9 mouse cellular contexts compared by ENCODE assay signal in the genomic region with DNA sequence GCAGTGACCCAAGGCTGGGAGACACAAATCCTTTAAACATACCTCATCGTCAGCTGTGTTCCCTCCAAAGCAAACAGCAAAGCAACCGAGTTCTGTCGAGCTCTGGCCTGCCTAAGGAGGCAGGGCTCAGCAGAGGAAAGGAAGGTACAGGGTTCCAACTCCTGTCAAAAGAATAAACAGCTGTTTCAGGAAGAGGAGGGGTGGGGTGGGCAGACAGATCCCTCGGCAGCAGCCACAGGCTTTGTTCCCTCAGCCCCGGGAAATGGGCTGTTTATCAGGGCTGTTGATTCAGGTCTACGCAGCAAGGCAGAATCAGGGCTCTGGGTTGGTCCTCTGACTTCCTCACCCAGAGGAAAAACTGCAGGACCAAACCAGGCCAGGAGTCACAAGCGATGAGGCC. TPM values are rescaled to one million over a fixed set of nuclear protein-coding genes. Genes with fewer than 3 reads are reported as not detected.
DNase-seq lines count a peak whose midpoint lies in the region; ATAC-seq and TF ChIP-seq lines count a peak whose summit lies in the region.
"Had no signal": no experiment of that assay in that cellular context is flagged by ENCODE, and none has a peak within 500 bp of the region (broad histone marks: within the 10 kb centered on the region; RNA-seq: fewer than 3 reads in every experiment).

No protein-coding gene starts in this region.

- TF ChIP-seq CTCF in small intestine, adult 2 months (IDR thresholded peaks at IDR 0.05; ENCODE audit: extremely low read depth, insufficient read length, insufficient replicate concordance, low read depth, low read length): no peak
- no peak for TF ChIP-seq CTCF in forebrain, postnatal 0 days (IDR thresholded peaks at IDR 0.05; ENCODE audit: low read depth)

- 0 out of 2 replicates have a peak, but pooled peaks cover 3% of the 10 kb centered on the region for H3K4me1 ChIP-seq in hindbrain, embryonic 15.5 days (replicated peaks)
- peaks cover 11% of the 10 kb centered on the region for H3K4me1 ChIP-seq in hindbrain, embryonic 13.5 days (replicated peaks)
- H3K4me1 ChIP-seq in limb, embryonic 13.5 days: peaks cover 42% of the 10 kb centered on the region
- H3K4me1 ChIP-seq in small intestine, adult 2 months (ENCODE audit: control insufficient read depth, insufficient read depth, insufficient read length, low read length): peaks cover 5% of the 10 kb centered on the region; the same call in 1 of the 2 replicates
- H3K4me1 ChIP-seq in forebrain, postnatal 0 days (ENCODE audit: insufficient read depth): no peaks in the 10 kb centered on the region
- H3K4me1 ChIP-seq: midbrain, embryonic 12.5 days had no signal

- peak; percentile 50 to 55 for DNase-seq in heart, postnatal 10 days
- DNase-seq in forebrain, postnatal 0 days: no peak
- no peak for DNase-seq in cerebellum, postnatal 14 days
- DNase-seq in thymus, postnatal 14 days: no peak

- H3K4me3 ChIP-seq in hindbrain, embryonic 15.5 days: no peak overlapping the region
- H3K4me3 ChIP-seq in hindbrain, embryonic 13.5 days: no peak overlapping the region
- H3K4me3 ChIP-seq in limb, embryonic 13.5 days: 0 out of 2 replicates have a peak overlapping the region, but pooled peaks have one; percentile 3
- peak overlapping the region; percentile 5 for H3K4me3 ChIP-seq in small intestine, adult 2 months (ENCODE audit: low read depth, low read length)
- no peak overlapping the region for H3K4me3 ChIP-seq in forebrain, postnatal 0 days (ENCODE audit: low read depth, low read length)
- H3K4me3 ChIP-seq: midbrain, embryonic 12.5 days had no signal

- H3K27ac ChIP-seq in hindbrain, embryonic 15.5 days (replicated peaks): peak overlapping the region; percentile 36; the same call in 1 of the 2 replicates
- no peak overlapping the region for H3K27ac ChIP-seq in hindbrain, embryonic 13.5 days
- peak overlapping the region; percentile 10; the same call in 1 of the 2 replicates for H3K27ac ChIP-seq in limb, embryonic 13.5 days
- peak overlapping the region; percentile 37; the same call in 1 of the 2 replicates for H3K27ac ChIP-seq in small intestine, adult 2 months (ENCODE audit: insufficient read depth, low read depth, low read length)
- no peak overlapping the region for H3K27ac ChIP-seq in forebrain, postnatal 0 days (ENCODE audit: low read depth, low read length)
- H3K27ac ChIP-seq: midbrain, embryonic 12.5 days had no signal

- no peak for TF ChIP-seq POLR2A in small intestine, adult 2 months (IDR thresholded peaks at IDR 0.05; ENCODE audit: low read depth, low read length)

- intact Hi-C loops in heart, postnatal 10 days (cut with DNase I): loop anchor here (2.0 to 5.0 kb wide), 3 partner anchors 14 to 80 kb away; no protein-coding TSS in a partner anchor

- H3K9ac ChIP-seq in hindbrain, embryonic 15.5 days: no peak overlapping the region
- no peak overlapping the region for H3K9ac ChIP-seq in hindbrain, embryonic 13.5 days
- no peak overlapping the region for H3K9ac ChIP-seq in limb, embryonic 13.5 days
- H3K9ac ChIP-seq in forebrain, postnatal 0 days: no peak overlapping the region
- H3K9ac ChIP-seq: midbrain, embryonic 12.5 days had no signal

- no peaks in the 10 kb centered on the region for H3K36me3 ChIP-seq in hindbrain, embryonic 15.5 days
- no peaks in the 10 kb centered on the region for H3K36me3 ChIP-seq in hindbrain, embryonic 13.5 days
- H3K36me3 ChIP-seq in limb, embryonic 13.5 days: no peaks in the 10 kb centered on the region
- no peaks in the 10 kb centered on the region for H3K36me3 ChIP-seq in small intestine, adult 2 months (ENCODE audit: control insufficient read depth, insufficient read depth, low read length)
- H3K36me3 ChIP-seq in forebrain, postnatal 0 days (ENCODE audit: insufficient read depth): no peaks in the 10 kb centered on the region
- H3K36me3 ChIP-seq: midbrain, embryonic 12.5 days had no signal

- H3K4me2 ChIP-seq in hindbrain, embryonic 15.5 days: 0 out of 2 replicates have a peak overlapping the region, but pooled peaks have one; percentile 7
- H3K4me2 ChIP-seq in hindbrain, embryonic 13.5 days: no peak overlapping the region
- H3K4me2 ChIP-seq in limb, embryonic 13.5 days (replicated peaks): peak overlapping the region; percentile 9; the same call in 1 of the 2 replicates
- no peak overlapping the region for H3K4me2 ChIP-seq in forebrain, postnatal 0 days (ENCODE audit: low read depth)
- H3K4me2 ChIP-seq: midbrain, embryonic 12.5 days had no signal

- WGBS in hindbrain, embryonic 15.5 days: 35% methylated on average over 7 of the region's 7 CpGs
- WGBS in hindbrain, embryonic 13.5 days: 35% methylated on average over 7 of the region's 7 CpGs
- WGBS in limb, embryonic 13.5 days: 22% methylated on average over 7 of the region's 7 CpGs
- WGBS in small intestine, adult 2 months: 32% methylated on average over 7 of the region's 7 CpGs
- WGBS in forebrain, postnatal 0 days: 44% methylated on average over 7 of the region's 7 CpGs

- H3K27me3 ChIP-seq in hindbrain, embryonic 15.5 days: no peaks in the 10 kb centered on the region
- no peaks in the 10 kb centered on the region for H3K27me3 ChIP-seq in hindbrain, embryonic 13.5 days
- 0 out of 2 replicates have a peak, but pooled peaks cover 7% of the 10 kb centered on the region for H3K27me3 ChIP-seq in limb, embryonic 13.5 days
- H3K27me3 ChIP-seq in small intestine, adult 2 months (ENCODE audit: control insufficient read depth, insufficient read depth, low read length): no peaks in the 10 kb centered on the region
- H3K27me3 ChIP-seq in forebrain, postnatal 0 days (ENCODE audit: insufficient read depth, low read length): no peaks in the 10 kb centered on the region
- H3K27me3 ChIP-seq: midbrain, embryonic 12.5 days had no signal

- ATAC-seq in hindbrain, embryonic 15.5 days (ENCODE audit: low FRiP score, low read depth): no peak
- ATAC-seq in hindbrain, embryonic 13.5 days (ENCODE audit: low FRiP score): no peak
- ATAC-seq in limb, embryonic 13.5 days (ENCODE audit: low FRiP score, low read depth): no peak
- ATAC-seq in forebrain, postnatal 0 days: no peak

- H3K9me3 ChIP-seq in hindbrain, embryonic 15.5 days: no peaks in the 10 kb centered on the region
- H3K9me3 ChIP-seq in hindbrain, embryonic 13.5 days: no peaks in the 10 kb centered on the region
- no peaks in the 10 kb centered on the region for H3K9me3 ChIP-seq in limb, embryonic 13.5 days
- H3K9me3 ChIP-seq in forebrain, postnatal 0 days (ENCODE audit: low read length): no peaks in the 10 kb centered on the region
- H3K9me3 ChIP-seq: midbrain, embryonic 12.5 days had no signal

RNA-seq across cellular contexts. Expression of a gene that starts 30.6 kb away (rescaled TPM):
- 6.8 and 7.8 TPM in 2 replicates for polyA plus RNA-seq in hindbrain, embryonic 15.5 days (2015; fragmentation: Nextera tagmentation; extraction: Ambion mirVana)
- polyA plus RNA-seq in hindbrain, embryonic 13.5 days (2015; fragmentation: Nextera tagmentation; extraction: Ambion mirVana): 6.2 and 6.3 TPM in 2 replicates
- 10 to 100 TPM; 19.9 to 28.8 TPM for total RNA-seq in heart, postnatal 10 days (2021)
- 18.3 and 19.6 TPM in 2 replicates for polyA plus RNA-seq in limb, embryonic 13.5 days (2015; fragmentation: Nextera tagmentation; extraction: Ambion mirVana)
- polyA plus RNA-seq in small intestine, adult 2 months (2012; rRNA removed): 3.5 and 3.6 TPM in 2 replicates
- total RNA-seq in forebrain, postnatal 0 days (2014; rRNA removed): 6.8 and 7.9 TPM in 2 replicates
- 3.0 and 4.3 TPM in 2 replicates for polyA plus RNA-seq in forebrain, postnatal 0 days (2015; fragmentation: Nextera tagmentation; extraction: Ambion mirVana)

RNA-seq across cellular contexts. Expression of a gene that starts 35.5 kb away (rescaled TPM):
- not detected in 2 replicates for polyA plus RNA-seq in hindbrain, embryonic 15.5 days (2015; fragmentation: Nextera tagmentation; extraction: Ambion mirVana)
- not detected in 2 replicates for polyA plus RNA-seq in hindbrain, embryonic 13.5 days (2015; fragmentation: Nextera tagmentation; extraction: Ambion mirVana)
- not detected for total RNA-seq in heart, postnatal 10 days (2021)
- not detected in 2 replicates for polyA plus RNA-seq in limb, embryonic 13.5 days (2015; fragmentation: Nextera tagmentation; extraction: Ambion mirVana)
- not detected in 2 replicates for polyA plus RNA-seq in small intestine, adult 2 months (2012; rRNA removed)
- total RNA-seq in forebrain, postnatal 0 days (2014; rRNA removed): not detected in 2 replicates
- not detected in 2 replicates for polyA plus RNA-seq in forebrain, postnatal 0 days (2015; fragmentation: Nextera tagmentation; extraction: Ambion mirVana)
- polyA plus RNA-seq: midbrain, embryonic 12.5 days had no signal

Comparison
In these comparisons a context has a peak if more than half of its experiments do, and no peak if none do; other contexts are left out.
1. H3K27ac ChIP-seq: peak in hindbrain, embryonic 15.5 days (single experiment), limb, embryonic 13.5 days (single experiment) and small intestine, adult 2 months (single experiment); none in hindbrain, embryonic 13.5 days (single experiment) and forebrain, postnatal 0 days (single experiment).
2. H3K4me2 ChIP-seq: peak in hindbrain, embryonic 15.5 days (single experiment) and limb, embryonic 13.5 days (single experiment); none in hindbrain, embryonic 13.5 days (single experiment) and forebrain, postnatal 0 days (single experiment).
3. H3K4me3 ChIP-seq: peak in limb, embryonic 13.5 days (single experiment) and small intestine, adult 2 months (single experiment); none in hindbrain, embryonic 15.5 days (single experiment), hindbrain, embryonic 13.5 days (single experiment) and forebrain, postnatal 0 days (single experiment).
4. DNase-seq: peak in heart, postnatal 10 days (2 of 2); none in forebrain, postnatal 0 days (single experiment), cerebellum, postnatal 14 days (0 of 2) and thymus, postnatal 14 days (single experiment).